Mouse (Mus musculus): ENCODE measurements around the gene Mbnl1. TPM values are rescaled to one million over a fixed set of nuclear protein-coding genes. Genes with fewer than 3 reads are reported as not detected.

Mbnl1 gene
- polyA plus RNA-seq, 1 experiment from 2014 or later, result 73.3 TPM

- WGBS (ENCODE audit: insufficient replicate concordance), result 35% methylated on average over 3 of the region's 3 CpGs
- H3K4me3 ChIP-seq (ENCODE audit: low read depth, low read length), result no peak overlapping the region
- H3K27me3 ChIP-seq (ENCODE audit: insufficient read depth, low read length), result no peaks in the 10 kb centered on the region
- no peak for DNase-seq
- no peak for ATAC-seq
- peaks cover 9% of the 10 kb centered on the region for H3K36me3 ChIP-seq (replicated peaks; ENCODE audit: insufficient read depth, low read length)
- H3K4me2 ChIP-seq (ENCODE audit: low read depth, low read length), result no peak overlapping the region
- H3K4me1 ChIP-seq (ENCODE audit: insufficient read depth), result peaks cover 3% of the 10 kb centered on the region
- no peaks in the 10 kb centered on the region for H3K9me3 ChIP-seq (ENCODE audit: low read length)
- H3K9ac ChIP-seq (replicated peaks), result no peak overlapping the region
- TF ChIP-seq EP300 (IDR thresholded peaks at IDR 0.05; ENCODE audit: low read depth), result no peak
- no peak overlapping the region for H3K27ac ChIP-seq (ENCODE audit: low read depth)
These were observed 80.4 kb downstream of the Mbnl1 start for GRCm38 (mm10) chr3:60553011-60553410.

GRCm38 (mm10) chr3:60556596-60556995 lies 84.0 kb downstream of the Mbnl1 start:
- 69% methylated on average over 3 of the region's 3 CpGs for WGBS (ENCODE audit: insufficient replicate concordance)
- H3K27me3 ChIP-seq (ENCODE audit: insufficient read depth, low read length), result no peaks in the 10 kb centered on the region
- no peak overlapping the region for H3K27ac ChIP-seq (ENCODE audit: low read depth)

GRCm38 (mm10) chr3:60558252-60558862 lies 85.7 kb downstream of the Mbnl1 start:
- no peaks in the 10 kb centered on the region for H3K27me3 ChIP-seq (ENCODE audit: insufficient read depth, low read length)
- ATAC-seq, result no peak
- no peak overlapping the region for H3K4me2 ChIP-seq (ENCODE audit: low read depth, low read length)
- H3K4me3 ChIP-seq (ENCODE audit: low read depth, low read length), result no peak overlapping the region
- H3K27ac ChIP-seq (ENCODE audit: low read depth), result no peak overlapping the region
- TF ChIP-seq CTCF (IDR thresholded peaks at IDR 0.05; ENCODE audit: low read depth) (no peak), EP300 (IDR thresholded peaks at IDR 0.05; ENCODE audit: low read depth) (no peak)
- H3K9ac ChIP-seq (replicated peaks), result no peak overlapping the region
- no peak for DNase-seq
- H3K36me3 ChIP-seq (replicated peaks; ENCODE audit: insufficient read depth, low read length), result peaks cover 8% of the 10 kb centered on the region
- peaks cover 6% of the 10 kb centered on the region for H3K4me1 ChIP-seq (ENCODE audit: insufficient read depth)
- no peaks in the 10 kb centered on the region for H3K9me3 ChIP-seq (ENCODE audit: low read length)
- WGBS (ENCODE audit: insufficient replicate concordance), result 77% methylated on average over 7 of the region's 7 CpGs

More at GRCm38 (mm10) chr3:60556596-60556995, 84.0 kb downstream of the Mbnl1 start:
- no peak for DNase-seq
- Histone ChIP-seq H3K4me3 (ENCODE audit: low read depth, low read length) (no peak overlapping the region), H3K4me2 (ENCODE audit: low read depth, low read length) (no peak overlapping the region), H3K9ac (replicated peaks) (no peak overlapping the region), H3K4me1 (ENCODE audit: insufficient read depth) (peaks cover 4% of the 10 kb centered on the region), H3K36me3 (replicated peaks; ENCODE audit: insufficient read depth, low read length) (peaks cover 11% of the 10 kb centered on the region), H3K9me3 (ENCODE audit: low read length) (no peaks in the 10 kb centered on the region)
- ATAC-seq, result no peak
- TF ChIP-seq EP300 (IDR thresholded peaks at IDR 0.05; ENCODE audit: low read depth) (no peak), CTCF (IDR thresholded peaks at IDR 0.05; ENCODE audit: low read depth) (no peak)

GRCm38 (mm10) chr3:60559762-60560161 lies 87.1 kb downstream of the Mbnl1 start:
- Histone ChIP-seq H3K4me3 (ENCODE audit: low read depth, low read length) (no peak overlapping the region), H3K27me3 (ENCODE audit: insufficient read depth, low read length) (no peaks in the 10 kb centered on the region), H3K4me1 (ENCODE audit: insufficient read depth) (peaks cover 9% of the 10 kb centered on the region), H3K27ac (ENCODE audit: low read depth) (no peak overlapping the region), H3K4me2 (ENCODE audit: low read depth, low read length) (no peak overlapping the region), H3K9me3 (ENCODE audit: low read length) (no peaks in the 10 kb centered on the region), H3K36me3 (replicated peaks; ENCODE audit: insufficient read depth, low read length) (peaks cover 8% of the 10 kb centered on the region), H3K9ac (replicated peaks) (no peak overlapping the region)
- WGBS (ENCODE audit: insufficient replicate concordance), result 73% methylated on average over 2 of the region's 2 CpGs
- no peak for ATAC-seq
- TF ChIP-seq EP300 (IDR thresholded peaks at IDR 0.05; ENCODE audit: low read depth) (no peak), CTCF (IDR thresholded peaks at IDR 0.05; ENCODE audit: low read depth) (no peak)
- DNase-seq, result no peak

- Histone ChIP-seq H3K27ac (ENCODE audit: low read depth) (no peak overlapping the region), H3K4me3 (ENCODE audit: low read depth, low read length) (no peak overlapping the region), H3K9ac (replicated peaks) (no peak overlapping the region), H3K4me2 (ENCODE audit: low read depth, low read length) (no peak overlapping the region), H3K4me1 (ENCODE audit: insufficient read depth) (peaks cover 15% of the 10 kb centered on the region), H3K27me3 (ENCODE audit: insufficient read depth, low read length) (no peaks in the 10 kb centered on the region), H3K9me3 (ENCODE audit: low read length) (no peaks in the 10 kb centered on the region), H3K36me3 (replicated peaks; ENCODE audit: insufficient read depth, low read length) (0 out of 2 replicates have a peak, but pooled peaks cover 6% of the 10 kb centered on the region)
- no peak for ATAC-seq
- TF ChIP-seq CTCF (IDR thresholded peaks at IDR 0.05; ENCODE audit: low read depth) (no peak), EP300 (IDR thresholded peaks at IDR 0.05; ENCODE audit: low read depth) (no peak)
- no peak for DNase-seq
- WGBS (ENCODE audit: insufficient replicate concordance), result 68% methylated on average over 10 of the region's 10 CpGs
These were observed 91.1 kb downstream of the Mbnl1 start for GRCm38 (mm10) chr3:60563529-60564243.

- Histone ChIP-seq H3K4me2 (ENCODE audit: low read depth, low read length) (no peak overlapping the region), H3K27me3 (ENCODE audit: insufficient read depth, low read length) (no peaks in the 10 kb centered on the region), H3K9me3 (ENCODE audit: low read length) (no peaks in the 10 kb centered on the region), H3K4me1 (ENCODE audit: insufficient read depth) (peaks cover 17% of the 10 kb centered on the region), H3K9ac (replicated peaks) (no peak overlapping the region), H3K27ac (ENCODE audit: low read depth) (no peak overlapping the region), H3K4me3 (ENCODE audit: low read depth, low read length) (no peak overlapping the region), H3K36me3 (replicated peaks; ENCODE audit: insufficient read depth, low read length) (0 out of 2 replicates have a peak, but pooled peaks cover 6% of the 10 kb centered on the region)
- DNase-seq (no peak), ATAC-seq (no peak)
- WGBS (ENCODE audit: insufficient replicate concordance), result 87% methylated on average over 2 of the region's 2 CpGs
- no peak for TF ChIP-seq EP300 (IDR thresholded peaks at IDR 0.05; ENCODE audit: low read depth)
- no peak for TF ChIP-seq CTCF (IDR thresholded peaks at IDR 0.05; ENCODE audit: low read depth)
These were observed 91.6 kb downstream of the Mbnl1 start for GRCm38 (mm10) chr3:60564244-60564643.
